Mouse (Mus musculus) cerebellum, postnatal 36 days (tissue): Measurements from ENCODE around the gene Surf2.

Experiments used
- DNase-seq, 2 experiments: peaks; one replicate each; pipeline ENCODE4 v3.0.0; 2021 to 2022; ENCODE audit warnings: mixed read lengths in 2 of 2

The Surf2 gene

GRCm38 (mm10) chr2:26960756-26961155 lies 44.6 kb downstream of the Surf2 start:
- no peak for DNase-seq

DNA sequence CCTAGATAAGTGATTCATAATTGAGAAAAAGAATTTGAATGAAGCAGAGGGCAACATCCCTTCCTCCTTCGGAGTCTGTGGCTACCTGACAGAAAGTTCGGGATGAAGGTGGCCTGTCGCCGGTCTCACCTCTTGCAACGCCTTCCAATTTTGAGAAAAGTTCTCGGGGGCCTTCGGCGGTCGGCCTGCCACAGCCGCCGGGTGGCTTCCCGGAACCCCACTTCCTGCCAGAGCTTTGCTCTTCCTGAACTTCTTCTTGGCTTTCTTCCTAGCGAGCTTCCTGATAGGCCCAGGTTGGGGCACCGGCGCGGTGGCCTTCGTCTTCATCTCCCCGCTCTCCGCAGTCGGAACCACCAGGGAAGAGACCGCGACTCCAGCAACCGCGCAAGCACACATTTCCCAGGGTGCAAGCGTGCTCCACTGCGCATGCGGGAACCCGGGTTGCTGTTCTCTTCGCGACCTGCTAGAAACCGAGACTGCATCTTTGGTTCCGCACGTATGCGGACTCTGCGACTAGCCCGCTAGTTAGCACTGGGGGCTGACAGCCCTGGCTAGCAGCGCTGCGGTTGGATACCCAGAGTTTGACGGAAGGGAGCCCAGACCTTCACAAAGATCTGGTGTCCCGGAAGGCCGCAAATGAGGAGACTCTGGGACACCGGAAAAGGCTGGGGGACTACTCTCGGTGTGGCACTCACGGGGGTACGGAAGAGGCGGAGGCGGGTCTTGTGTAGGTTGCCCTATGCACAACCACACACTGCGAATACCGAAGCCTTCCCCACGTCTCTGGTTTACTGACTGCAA lies 48.0 kb downstream of the Surf2 start, which contains the start of gene Rexo4:
Gene Rexo4 (minus strand): TSS at position 464 of the 801 bp plus-strand sequence.
- peak; percentile 94 to 96 for DNase-seq

- DNase-seq = no peak
Observed at GRCm38 (mm10) chr2:26964724-26965370, 48.7 kb downstream of the Surf2 start.

DNA sequence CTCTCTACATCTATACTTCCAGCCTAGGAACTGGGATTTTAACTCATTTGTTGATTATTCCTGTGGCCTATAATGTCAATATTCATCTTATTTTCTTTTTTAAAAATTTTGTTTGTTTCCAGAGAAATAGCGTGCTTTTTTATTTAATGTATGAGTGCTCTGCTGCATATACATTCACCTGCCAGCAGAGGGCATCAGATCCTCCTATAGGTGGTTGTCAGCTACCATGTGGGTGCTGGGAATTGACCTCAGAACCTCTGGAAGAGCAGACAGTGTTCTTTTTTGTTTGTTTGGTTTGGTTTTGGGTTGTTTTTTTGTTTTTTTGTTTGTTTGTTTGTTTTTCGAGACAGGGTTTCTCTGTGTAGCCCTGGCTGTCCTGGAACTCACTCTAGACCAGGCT lies 51.1 kb downstream of the Surf2 start:
- no peak for DNase-seq
